Mouse (Mus musculus) layer of hippocampus, postnatal 14 days (tissue): ENCODE measurements around the gene Itsn1. TPM values are rescaled to one million over a fixed set of nuclear protein-coding genes. Genes with fewer than 3 reads are reported as not detected.

Experiments
- DNase-seq, 2 experiments: peaks; one replicate each; pipeline ENCODE4 v3.0.0; 2021 to 2022; ENCODE audit warnings: low spot score in 2 of 2, mixed read lengths in 1 of 2
- long read RNA-seq, 2 experiments: library from polyadenylated mRNA; stranded (forward); transcript quantifications; one replicate each; pipeline ENCODE4 v2.0.0; 2021
- total RNA-seq, 2 experiments: library from RNA; stranded (reverse); gene quantifications; 2 replicates each; pipeline ENCODE4 v1.2.3; 2021

The Itsn1 gene
- total RNA-seq = 100 to 1,000 TPM; 155 to 157 TPM
- long read RNA-seq, experiment 1, full-length matches to known transcripts = 8 of 40 reads
- long read RNA-seq, experiment 1, partial matches to known transcripts = 17 of 40 reads
- long read RNA-seq, experiment 1, other reads (novel, unspliced or antisense) = 15 of 40 reads
- long read RNA-seq, experiment 2, full-length matches to known transcripts = 20 of 51 reads
- long read RNA-seq, experiment 2, partial matches to known transcripts = 19 of 51 reads
- long read RNA-seq, experiment 2, other reads (novel, unspliced or antisense) = 12 of 51 reads

GRCm38 (mm10) chr16:91729066-91729482, at the start of gene Itsn1:
Gene Itsn1, plus strand, starts transcription at chr16:91729281.
- peak; percentile 96 to 98 for DNase-seq

GRCm38 (mm10) chr16:91680656-91681055, 48.4 kb upstream of the Itsn1 start:
- DNase-seq = no peak

GRCm38 (mm10) chr16:91685526-91685925, 43.6 kb upstream of the Itsn1 start:
- DNase-seq = no peak

- DNase-seq = no peak
Observed at GRCm38 (mm10) chr16:91686369-91686768, 42.7 kb upstream of the Itsn1 start.

GRCm38 (mm10) chr16:91688023-91688618, 41.0 kb upstream of the Itsn1 start:
- no peak for DNase-seq

- DNase-seq = peak; percentile 85 to 93
Observed at GRCm38 (mm10) chr16:91688619-91689334, 40.3 kb upstream of the Itsn1 start, which contains the start of gene Donson. Gene Donson, minus strand, starts transcription at chr16:91688770.

- DNase-seq = no peak
Observed at GRCm38 (mm10) chr16:91689791-91690190, 39.3 kb upstream of the Itsn1 start.

GRCm38 (mm10) chr16:91694455-91695084, 34.5 kb upstream of the Itsn1 start:
- DNase-seq = peak; percentile 64 to 75

GRCm38 (mm10) chr16:91695108-91695755, 33.8 kb upstream of the Itsn1 start:
- no peak for DNase-seq

GRCm38 (mm10) chr16:91698995-91699394, 30.1 kb upstream of the Itsn1 start:
- DNase-seq = no peak

- DNase-seq = no peak
Observed at GRCm38 (mm10) chr16:91701908-91702307, 27.2 kb upstream of the Itsn1 start.

GRCm38 (mm10) chr16:91702771-91703188, 26.3 kb upstream of the Itsn1 start:
- DNase-seq = no peak

GRCm38 (mm10) chr16:91704603-91705340, 24.3 kb upstream of the Itsn1 start:
- DNase-seq = no peak

GRCm38 (mm10) chr16:91710241-91710640, 18.8 kb upstream of the Itsn1 start:
- DNase-seq = no peak

- DNase-seq = no peak
Observed at GRCm38 (mm10) chr16:91716927-91717349, 12.1 kb upstream of the Itsn1 start.

- DNase-seq = no peak
Observed at GRCm38 (mm10) chr16:91717399-91717798, 11.7 kb upstream of the Itsn1 start.

- DNase-seq = peak in 1 of 2 experiments; percentile 28
Observed at GRCm38 (mm10) chr16:91724247-91724646, 4.8 kb upstream of the Itsn1 start.

GRCm38 (mm10) chr16:91727433-91727832, 1.6 kb upstream of the Itsn1 start:
- DNase-seq = no peak

- peak; percentile 94 to 99 for DNase-seq
Observed at GRCm38 (mm10) chr16:91728123-91729065, 687 bp upstream of the Itsn1 start, which contains the start of gene Cryzl1. Gene Cryzl1, minus strand, starts transcription at chr16:91728975.
